Mouse (Mus musculus) spleen, adult 2 months (tissue): ENCODE data around the gene Gm17662. TPM values are rescaled to one million over a fixed set of nuclear protein-coding genes. Genes with fewer than 3 reads are reported as not detected.

Experiments used
- DNase-seq, 2 experiments: peaks; one replicate each; pipeline versions ENCODE4 v3.0.0 to v3.0.0-alpha.2; 2012 to 2021; ENCODE audit warnings: low spot score in 2 of 2, low read depth in 1 of 2
- H3K27ac ChIP-seq: fragments of 200-500 bp; 2 replicates; pipeline ENCODE4 v1.5.1; 2012; ENCODE audit warnings: low read length, inconsistent platforms; ENCODE audit not compliant: insufficient read depth
- H3K27me3 ChIP-seq: fragments of 200-500 bp; 2 replicates; pipeline ENCODE4 v1.6.1; 2012; ENCODE audit warnings: mild to moderate bottlenecking, moderate library complexity, low read length, inconsistent platforms; ENCODE audit not compliant: control insufficient read depth, insufficient read depth
- H3K36me3 ChIP-seq: fragments of 200-500 bp; 2 replicates; pipeline ENCODE4 v1.6.1; 2012; ENCODE audit warnings: mild to moderate bottlenecking, low read length, inconsistent platforms; ENCODE audit not compliant: control insufficient read depth, insufficient read depth
- H3K4me1 ChIP-seq: fragments of 200-500 bp; 2 replicates; pipeline ENCODE4 v1.6.1; 2011; ENCODE audit warnings: inconsistent platforms; ENCODE audit not compliant: control insufficient read depth, insufficient read depth, insufficient read length
- H3K4me3 ChIP-seq: fragments of 200-500 bp; 2 replicates; pipeline ENCODE4 v1.5.1; 2011; ENCODE audit warnings: mild to moderate bottlenecking, inconsistent platforms; ENCODE audit not compliant: insufficient read depth, insufficient read length; ENCODE audit errors: extremely low read depth
- CTCF ChIP-seq: fragments of 200-500 bp; IDR thresholded peaks from 2 replicates; pipeline ENCODE4 v1.5.1; 2011; ENCODE audit warnings: mild to moderate bottlenecking, inconsistent platforms; ENCODE audit not compliant: insufficient read depth, insufficient read length, insufficient replicate concordance; ENCODE audit errors: extremely low read depth
- POLR2A ChIP-seq: fragments of 200-500 bp; IDR thresholded peaks from 2 replicates; pipeline ENCODE4 v1.6.1; 2011; ENCODE audit warnings: low read depth, low read length, inconsistent platforms
- WGBS: fragments of 180-500 bp; shearing (Covaris S2); methylation state at CpG from one replicate; pipeline ENCODE4 v1.1.7; 2018; 5-methylcytosine and 5-hydroxymethylcytosine counted together
- polyA plus RNA-seq: library from polyadenylated mRNA; depleted of rRNA; stranded (reverse); fragments of >200 nt; gene quantifications from 2 replicates; pipeline ENCODE4 v1.2.3, GENCODE M21; 2012

Gm17662 gene
- polyA plus RNA-seq, 1 experiment: not detected

- 67% methylated on average over 2 of the region's 2 CpGs for WGBS
- no peak for DNase-seq
- Histone ChIP-seq H3K27ac (no peak overlapping the region), H3K4me1 (no peaks in the 10 kb centered on the region), H3K4me3 (no peak overlapping the region), H3K27me3 (no peaks in the 10 kb centered on the region), H3K36me3 (no peaks in the 10 kb centered on the region)
- TF ChIP-seq CTCF: no peak
- TF ChIP-seq POLR2A: no peak
Measured at GRCm38 (mm10) chr4:104855216-104855615, 1.9 kb upstream of the Gm17662 start.

DNA sequence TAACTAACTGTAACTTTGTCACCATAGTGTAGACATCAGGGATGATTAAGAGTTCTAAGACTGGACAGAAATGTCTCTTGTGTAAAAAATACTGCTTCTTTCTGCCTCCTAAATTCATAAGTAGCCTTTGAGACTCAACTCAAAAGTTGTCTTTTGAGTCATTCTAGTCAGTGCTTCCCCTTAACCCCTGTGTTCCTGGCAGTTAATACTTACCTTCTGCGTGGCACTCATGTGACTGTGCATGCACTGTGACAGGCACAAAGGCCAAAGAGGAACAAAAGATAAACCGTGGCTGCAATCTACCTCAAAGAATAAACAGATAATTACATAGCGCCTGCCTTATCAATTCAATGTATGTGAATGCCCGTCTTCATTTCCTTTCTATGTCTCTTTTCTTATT lies 694 bp downstream of the Gm17662 start:
- no peak for DNase-seq

GRCm38 (mm10) chr4:104861241-104861640 lies 4.1 kb downstream of the Gm17662 start:
- Histone ChIP-seq H3K36me3 (no peaks in the 10 kb centered on the region), H3K27me3 (no peaks in the 10 kb centered on the region), H3K27ac (no peak overlapping the region), H3K4me1 (no peaks in the 10 kb centered on the region), H3K4me3 (no peak overlapping the region)
- TF ChIP-seq POLR2A (no peak), CTCF (no peak)
- DNase-seq: no peak
- WGBS: 85% methylated on average over 8 of the region's 8 CpGs

More for the DNA sequence above, 694 bp downstream of the Gm17662 start:
- WGBS: 63% methylated on average over 4 of the region's 4 CpGs
- Histone ChIP-seq H3K27ac (no peak overlapping the region), H3K4me1 (no peaks in the 10 kb centered on the region), H3K36me3 (no peaks in the 10 kb centered on the region), H3K4me3 (no peak overlapping the region), H3K27me3 (no peaks in the 10 kb centered on the region)
- TF ChIP-seq CTCF (no peak), POLR2A (no peak)

DNA sequence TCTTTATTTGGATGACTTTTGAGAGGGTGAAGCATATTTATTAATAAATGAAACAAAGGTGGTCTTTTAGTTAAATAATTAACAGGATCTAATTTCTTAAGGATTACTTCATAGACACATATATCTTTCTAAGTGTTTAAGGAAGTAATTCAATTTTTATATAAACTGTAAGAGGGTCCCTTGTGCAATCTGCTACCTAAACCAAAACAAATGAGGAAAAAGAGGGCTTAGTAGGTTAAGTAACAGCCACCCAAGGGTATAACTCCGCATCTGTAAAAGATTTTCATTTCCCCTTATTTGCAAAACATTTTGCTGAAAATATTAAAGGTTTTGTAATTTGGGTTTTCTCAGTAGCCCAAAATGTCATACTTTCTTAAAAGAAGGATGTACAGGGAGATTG lies 7.3 kb downstream of the Gm17662 start:
- DNase-seq: no peak
- no peak overlapping the region for H3K27ac ChIP-seq
- H3K4me3 ChIP-seq: no peak overlapping the region
- no peaks in the 10 kb centered on the region for H3K36me3 ChIP-seq
- WGBS: 71% methylated on average over 1 of the region's 1 CpGs
- H3K27me3 ChIP-seq: no peaks in the 10 kb centered on the region
- TF ChIP-seq POLR2A (no peak), CTCF (no peak)
- H3K4me1 ChIP-seq: no peaks in the 10 kb centered on the region

GRCm38 (mm10) chr4:104869581-104869980 lies 12.5 kb downstream of the Gm17662 start:
- Histone ChIP-seq H3K36me3 (no peaks in the 10 kb centered on the region), H3K4me3 (no peak overlapping the region), H3K27ac (no peak overlapping the region), H3K4me1 (no peaks in the 10 kb centered on the region), H3K27me3 (no peaks in the 10 kb centered on the region)
- TF ChIP-seq CTCF (no peak), POLR2A (no peak)
- DNase-seq: no peak

DNA sequence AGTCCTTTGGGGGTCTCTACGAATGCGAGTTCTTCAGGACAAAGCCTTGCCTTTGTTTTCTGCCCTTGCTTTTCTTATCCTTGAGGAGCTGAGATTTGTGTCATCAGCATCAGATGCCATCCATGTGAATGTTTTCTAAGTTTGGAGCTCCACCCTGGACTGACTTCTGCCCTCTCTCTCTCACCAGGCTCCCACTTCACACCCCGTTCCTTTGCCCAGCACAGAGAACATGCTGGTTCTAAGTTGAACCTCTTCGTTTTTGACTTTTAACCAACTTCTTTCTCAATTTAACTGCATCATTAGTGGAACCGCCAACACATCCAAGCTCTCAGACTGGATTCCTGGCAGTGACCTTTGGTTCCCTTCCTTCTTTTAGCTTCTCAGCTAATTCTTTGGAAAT lies 13.1 kb downstream of the Gm17662 start:
- no peak for DNase-seq
- Histone ChIP-seq H3K4me1 (no peaks in the 10 kb centered on the region), H3K36me3 (no peaks in the 10 kb centered on the region), H3K4me3 (no peak overlapping the region), H3K27me3 (no peaks in the 10 kb centered on the region), H3K27ac (no peak overlapping the region)
- TF ChIP-seq POLR2A (no peak), CTCF (no peak)
- WGBS: 82% methylated on average over 5 of the region's 5 CpGs

DNA sequence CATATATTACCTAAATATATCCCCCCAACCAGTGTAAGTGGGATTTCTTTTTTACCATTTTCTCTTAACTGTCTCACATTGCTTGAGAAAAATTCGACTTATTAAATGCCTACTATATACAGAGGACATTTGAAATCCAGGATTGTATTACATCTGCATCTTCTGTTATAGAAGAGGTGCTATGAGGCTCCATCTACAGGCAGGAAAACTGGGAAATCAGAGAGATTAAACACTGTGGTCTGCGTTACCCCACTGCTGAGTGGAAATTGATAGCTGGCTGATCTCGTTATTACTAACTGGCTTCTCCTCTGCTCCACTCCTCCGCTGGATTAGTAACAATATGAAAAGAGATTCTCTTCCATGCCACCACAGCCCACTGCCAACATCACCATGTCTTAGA lies 18.7 kb downstream of the Gm17662 start:
- H3K27ac ChIP-seq: no peak overlapping the region
- no peak overlapping the region for H3K4me3 ChIP-seq
- TF ChIP-seq POLR2A (no peak), CTCF (no peak)
- no peak for DNase-seq
- 82% methylated on average over 4 of the region's 4 CpGs for WGBS
- H3K36me3 ChIP-seq: no peaks in the 10 kb centered on the region
- no peaks in the 10 kb centered on the region for H3K4me1 ChIP-seq
- H3K27me3 ChIP-seq: no peaks in the 10 kb centered on the region

DNA sequence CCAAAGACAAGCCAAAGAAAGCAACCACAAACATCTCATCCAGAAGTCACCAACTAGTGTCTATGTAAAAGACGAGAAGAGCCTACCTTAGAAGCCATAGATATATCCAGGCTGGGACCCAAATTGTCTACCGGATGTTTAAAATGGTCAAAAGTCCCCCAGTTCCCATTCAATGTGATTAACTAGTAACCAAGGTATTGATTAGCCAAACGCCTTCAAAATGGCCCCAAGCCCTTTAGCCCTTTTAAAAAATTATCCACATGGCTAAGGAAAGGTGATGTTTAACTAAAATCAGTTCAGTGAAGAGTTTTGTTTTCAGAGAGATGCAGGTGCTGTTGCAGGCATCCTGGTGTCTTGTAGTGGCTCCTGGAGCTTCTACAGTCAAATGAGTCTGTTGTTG lies 19.2 kb downstream of the Gm17662 start, which contains the start of gene C8a:
Gene C8a, minus strand, starts transcription at position 76 of the 400 bp plus-strand sequence.
- TF ChIP-seq CTCF (no peak), POLR2A (no peak)
- H3K27ac ChIP-seq: no peak within 1 kb of the TSS

More for the DNA sequence above, 19.2 kb downstream of the Gm17662 start, which contains the start of gene C8a:
- no peak for DNase-seq
- no peaks in the 10 kb centered on the region for H3K4me1 ChIP-seq
- no peaks in the 10 kb centered on the region for H3K36me3 ChIP-seq
- 82% methylated on average over 3 of the region's 3 CpGs for WGBS
- H3K27me3 ChIP-seq: no peaks in the 10 kb centered on the region
- no peak within 1 kb of the TSS for H3K4me3 ChIP-seq
